Mouse (Mus musculus): ENCODE data around the gene Mroh7.

Mroh7 gene

DNA sequence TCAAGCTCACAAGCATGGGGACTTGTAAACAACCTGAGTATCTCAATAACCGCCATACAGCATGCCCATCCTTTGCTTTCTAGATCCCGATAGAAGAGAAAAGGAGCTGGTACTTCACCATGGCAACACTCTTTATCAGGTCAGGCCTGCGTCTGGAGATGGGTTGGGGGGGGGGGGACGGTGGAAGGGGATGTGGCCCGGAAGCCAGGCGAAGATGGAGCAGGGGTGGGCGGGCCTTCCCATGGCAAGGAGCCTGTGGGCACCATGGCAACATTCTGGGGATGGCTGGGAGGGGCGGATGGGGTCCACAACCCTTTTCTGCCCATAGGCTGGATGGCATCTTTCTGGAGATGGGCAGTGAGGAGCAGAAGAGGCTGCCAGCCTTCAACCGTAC lies 96.6 kb downstream of the Mroh7 start:
- intact Hi-C loops (cut with DNase I): loop anchor here (5.0 kb wide), 1 partner anchor 73 kb away; no protein-coding TSS in a partner anchor

DNA sequence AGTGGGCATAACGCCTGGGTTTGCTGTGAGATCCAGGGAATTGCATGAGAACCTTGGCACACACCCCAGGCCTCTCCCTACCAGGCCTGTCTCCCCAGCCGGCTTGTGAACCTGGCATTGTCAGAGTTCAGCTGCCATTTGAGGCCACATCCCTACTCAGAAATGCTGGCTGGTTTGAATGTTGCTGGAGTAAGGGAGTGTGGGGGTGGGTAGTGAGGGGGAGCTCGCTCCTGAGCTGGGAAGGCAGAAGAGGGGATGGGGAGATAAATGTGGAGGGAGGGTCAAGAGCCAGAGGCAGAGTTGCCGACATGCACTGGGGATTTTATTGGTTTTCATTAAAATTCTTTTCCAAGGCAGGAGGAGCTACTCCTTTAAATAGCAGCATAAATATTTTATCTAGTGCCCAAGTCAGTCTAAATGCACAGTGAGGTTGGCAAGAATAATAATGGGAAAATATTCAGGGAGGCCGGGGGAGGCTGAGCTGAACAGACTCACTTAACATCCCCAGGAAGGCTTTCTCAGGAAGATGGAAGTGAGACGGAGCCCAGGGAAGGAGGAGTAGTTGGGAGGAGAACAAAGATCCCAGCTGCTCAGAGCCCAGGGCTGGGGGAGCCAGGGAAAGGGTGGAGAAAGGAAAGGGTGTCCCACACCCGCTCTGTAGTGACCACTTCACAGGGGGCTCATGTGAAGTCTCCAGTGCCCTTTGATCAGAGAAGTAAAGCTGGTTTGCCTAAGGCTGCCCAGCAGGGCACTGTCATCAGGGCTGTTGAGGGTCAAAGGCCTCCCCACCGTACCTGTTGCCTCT lies 97.2 kb downstream of the Mroh7 start:
- intact Hi-C loops (cut with DNase I): loop anchor here (5.0 kb wide), 1 partner anchor 74 kb away; no protein-coding TSS in a partner anchor

DNA sequence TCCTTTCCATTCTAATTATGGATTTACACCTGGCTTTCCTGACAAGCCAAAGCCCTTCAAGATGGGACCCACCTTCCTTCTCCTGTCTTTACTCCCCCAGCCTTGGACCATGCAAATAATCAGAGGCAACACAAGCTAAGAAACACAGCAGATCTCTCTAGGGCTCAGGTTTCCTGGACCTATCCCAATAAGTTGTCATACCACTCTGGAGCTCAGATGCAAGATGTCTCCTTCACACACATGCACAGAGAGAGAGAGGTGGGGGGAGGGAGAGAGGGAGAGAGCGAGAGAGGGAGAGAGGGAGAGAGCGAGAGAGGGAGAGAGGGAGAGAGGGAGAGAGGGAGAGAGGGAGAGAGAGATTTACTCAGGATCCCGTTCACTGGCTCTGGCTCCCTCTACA lies 98.4 kb downstream of the Mroh7 start:
- intact Hi-C loops (cut with DNase I): loop anchor here (5.0 kb wide), 1 partner anchor 75 kb away; no protein-coding TSS in a partner anchor

All from adrenal gland (tissue).